Comparison of ENCODE assay signal across 20 mouse cellular contexts in genomic region chr7:130378308-130378707, GRCm38 (mm10).
"Had no signal": no experiment of that assay in that cellular context is flagged by ENCODE, and none has a peak within 500 bp of the region (broad histone marks: within the 10 kb centered on the region; RNA-seq: fewer than 3 reads in every experiment).

No protein-coding gene starts in this region.

- ATAC-seq: intestine, postnatal 0 days; liver, embryonic 12.5 days; midbrain, embryonic 13.5 days had no signal

- DNase-seq: kidney, adult 2 months; kidney, postnatal 10 days; kidney, postnatal 36 days; layer of hippocampus, postnatal 36 days; left cerebral cortex, postnatal 4 days; liver; lung, adult 18-20 months; lung, postnatal 10 days; lung, postnatal 36 days; right cerebral cortex, adult 18-20 months; right cerebral cortex, postnatal 14 days; right cerebral cortex, postnatal 4 days; thymus, postnatal 25 days had no signal

- H3K4me2 ChIP-seq: limb, embryonic 13.5 days; liver, embryonic 12.5 days; liver, embryonic 15.5 days; lung, embryonic 15.5 days; midbrain, embryonic 13.5 days had no signal

- H3K4me1 ChIP-seq: liver, embryonic 12.5 days; liver, embryonic 15.5 days; lung, embryonic 15.5 days had no signal

- H3K9me3 ChIP-seq: liver, embryonic 12.5 days; liver, embryonic 15.5 days; lung, embryonic 15.5 days; midbrain, embryonic 13.5 days had no signal

- H3K36me3 ChIP-seq: limb, embryonic 13.5 days; liver, embryonic 12.5 days; liver, embryonic 15.5 days; lung, embryonic 15.5 days; midbrain, embryonic 13.5 days had no signal

- H3K9ac ChIP-seq: limb, embryonic 13.5 days; liver, embryonic 12.5 days; liver, embryonic 15.5 days; lung, embryonic 15.5 days; midbrain, embryonic 13.5 days had no signal

- H3K4me3 ChIP-seq: left cerebral cortex, adult 2 months; limb, embryonic 13.5 days; liver, embryonic 12.5 days; liver, embryonic 15.5 days; lung, embryonic 15.5 days; midbrain, embryonic 13.5 days had no signal

- H3K27ac ChIP-seq: left cerebral cortex, adult 2 months; limb, embryonic 13.5 days; liver, embryonic 12.5 days; liver, embryonic 15.5 days; lung, embryonic 15.5 days; midbrain, embryonic 13.5 days had no signal

- H3K27me3 ChIP-seq: limb, embryonic 13.5 days; liver, embryonic 12.5 days; liver, embryonic 15.5 days; lung, embryonic 15.5 days had no signal
